Mouse (Mus musculus): ENCODE results near the gene Thbs3. TPM values are rescaled to one million over a fixed set of nuclear protein-coding genes. Genes with fewer than 3 reads are reported as not detected.
"Not testable (repeated sequence)": the region's sequence is repeated elsewhere in the genome, so short reads cannot be mapped to it uniquely, and the experiment has no call there.

Gene Thbs3
- total RNA-seq, 2 experiments from 2014 or later, result 2.8 to 5.8 TPM

DNA sequence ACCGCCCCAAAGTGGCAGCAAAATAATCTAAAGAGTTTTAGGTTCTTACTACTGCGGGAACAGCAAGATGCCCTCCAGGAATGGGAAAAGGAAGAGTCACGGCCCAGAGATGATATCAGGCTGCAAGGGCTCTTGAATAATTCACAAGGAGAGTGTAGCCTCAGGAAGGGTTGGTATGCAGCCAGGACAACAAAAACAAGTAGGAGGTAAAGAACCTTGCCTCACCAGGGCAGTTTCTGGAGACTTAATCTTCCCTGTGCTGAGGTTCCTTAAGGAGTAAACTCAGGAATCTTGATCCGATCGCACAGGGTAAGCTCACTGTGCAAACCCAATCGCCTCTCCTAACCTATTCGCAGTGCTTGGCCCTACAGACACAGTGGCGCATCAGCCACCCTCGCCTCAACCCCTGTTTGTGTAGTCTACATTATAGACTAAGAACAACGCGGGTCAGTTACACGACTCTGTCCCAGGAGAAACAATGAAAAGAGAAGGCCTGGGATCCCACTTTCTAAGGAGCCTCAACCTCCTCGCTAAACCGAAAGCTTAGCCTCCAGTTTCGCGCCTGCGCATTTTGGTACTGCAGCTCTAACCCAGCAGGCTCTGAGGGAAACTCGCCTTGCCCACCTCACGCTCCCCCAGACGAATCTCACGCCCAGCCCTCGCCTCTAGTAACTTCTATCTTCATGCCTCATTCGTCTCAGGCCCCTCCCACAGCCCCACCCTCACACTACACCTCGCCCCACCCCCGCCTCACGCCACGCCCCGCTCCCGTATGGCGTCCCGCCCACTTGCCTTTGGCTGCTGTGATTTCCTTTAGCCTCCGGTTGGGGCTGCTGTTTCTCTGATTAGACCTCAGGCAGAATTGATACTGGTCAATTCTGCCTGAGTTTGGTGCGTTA, 18.8 kb upstream of the Thbs3 start:
- peak; percentile 91 to 95 for DNase-seq

DNA sequence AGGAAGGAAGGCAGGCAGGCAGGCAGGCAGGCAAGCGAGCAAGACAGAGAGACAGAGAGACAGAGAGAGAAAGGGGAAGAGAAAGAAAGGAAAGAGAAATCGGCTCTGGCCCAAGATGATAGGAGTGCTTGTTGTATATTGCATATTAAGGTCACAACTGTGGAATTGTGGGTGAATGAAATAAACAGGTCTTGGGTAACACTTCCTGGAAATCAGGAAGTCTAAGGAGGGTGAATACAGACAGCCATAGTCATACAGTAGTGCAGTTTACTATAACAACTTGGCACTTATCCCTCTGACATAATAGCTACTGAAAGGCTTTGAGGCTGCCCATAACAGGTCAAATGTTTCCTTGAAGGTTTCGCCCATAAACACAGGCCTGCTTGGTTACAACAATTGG, 15.1 kb upstream of the Thbs3 start:
- DNase-seq, result no peak

DNA sequence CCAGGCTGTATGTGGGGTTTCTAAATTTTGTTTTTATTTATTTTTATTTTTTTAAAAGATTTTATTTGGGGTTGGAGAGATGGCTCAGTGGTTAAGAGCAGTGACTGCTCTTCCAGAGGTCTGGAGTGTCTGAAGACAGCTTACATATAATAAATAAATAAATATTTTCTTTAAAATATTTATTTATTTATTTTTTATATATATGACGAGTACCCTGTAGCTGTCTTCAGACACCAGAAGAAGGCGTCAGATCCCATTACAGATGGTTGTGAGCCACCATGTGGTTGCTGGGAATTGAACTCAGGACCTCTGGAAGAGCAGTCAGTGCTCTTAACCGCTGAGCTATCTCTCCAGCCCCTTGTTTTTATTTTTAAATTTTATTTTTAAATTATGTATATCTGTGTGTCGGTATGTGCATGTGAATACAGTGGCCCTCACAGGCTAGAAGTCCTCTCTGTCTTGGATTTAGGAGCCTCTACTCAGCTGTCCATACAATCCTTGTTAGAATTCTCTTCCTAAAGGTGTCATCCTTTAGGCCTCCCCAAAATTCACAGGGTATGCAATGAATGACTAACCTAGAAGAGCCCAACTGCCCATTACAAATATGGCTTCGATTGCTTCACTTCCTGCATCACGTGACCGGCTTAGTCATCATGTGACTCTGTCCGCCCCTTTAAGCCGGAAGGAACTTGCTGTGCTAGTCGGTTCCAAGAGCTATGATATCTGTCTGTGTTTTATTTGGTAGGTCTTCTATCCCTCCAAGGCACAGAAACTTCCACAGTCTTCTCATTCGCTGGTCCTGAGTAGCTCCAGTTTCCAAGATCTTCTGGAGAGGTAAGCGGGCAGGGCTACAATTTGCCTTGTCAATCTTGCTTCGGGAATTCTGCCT, 12.5 kb upstream of the Thbs3 start, which contains the start of gene Gba:
TSS of gene Gba (plus strand) at position 676 of the 889 bp plus-strand sequence.
- peak; percentile 89 to 95 for DNase-seq

DNA sequence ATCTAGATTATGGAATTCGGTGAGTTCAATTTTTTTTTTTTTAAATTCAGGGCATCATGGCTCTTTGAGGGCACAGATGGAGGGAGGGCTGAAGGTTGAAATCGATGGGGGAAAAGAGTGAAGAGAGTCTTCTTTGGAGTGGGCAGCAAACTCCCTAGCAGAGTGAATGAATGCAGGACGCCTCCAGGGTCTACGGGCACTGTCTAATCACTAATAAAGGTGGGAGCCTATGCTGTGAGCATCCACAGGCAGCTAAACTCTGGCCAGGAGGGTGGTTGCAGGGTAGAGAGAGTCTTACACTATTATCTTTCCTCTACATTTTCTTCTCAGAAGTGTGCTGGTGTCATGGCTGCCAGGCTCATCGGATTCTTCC, 11.9 kb upstream of the Thbs3 start:
- DNase-seq, result no peak

DNA sequence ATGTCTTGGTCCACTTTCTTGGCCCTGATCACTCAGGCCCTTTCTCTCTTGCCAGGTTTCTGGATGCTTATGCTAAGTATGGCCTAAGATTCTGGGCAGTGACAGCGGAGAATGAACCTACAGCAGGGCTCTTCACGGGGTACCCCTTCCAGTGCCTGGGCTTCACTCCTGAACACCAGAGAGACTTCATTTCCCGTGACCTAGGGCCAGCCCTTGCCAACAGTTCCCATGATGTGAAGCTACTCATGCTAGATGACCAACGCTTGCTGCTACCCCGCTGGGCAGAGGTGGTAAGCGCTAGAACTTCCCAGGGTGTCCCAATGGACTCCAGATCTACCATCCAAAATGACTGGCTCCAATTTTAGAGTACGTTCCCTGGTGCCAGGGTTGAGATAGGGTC, 8.9 kb upstream of the Thbs3 start:
- DNase-seq, result no peak

DNA sequence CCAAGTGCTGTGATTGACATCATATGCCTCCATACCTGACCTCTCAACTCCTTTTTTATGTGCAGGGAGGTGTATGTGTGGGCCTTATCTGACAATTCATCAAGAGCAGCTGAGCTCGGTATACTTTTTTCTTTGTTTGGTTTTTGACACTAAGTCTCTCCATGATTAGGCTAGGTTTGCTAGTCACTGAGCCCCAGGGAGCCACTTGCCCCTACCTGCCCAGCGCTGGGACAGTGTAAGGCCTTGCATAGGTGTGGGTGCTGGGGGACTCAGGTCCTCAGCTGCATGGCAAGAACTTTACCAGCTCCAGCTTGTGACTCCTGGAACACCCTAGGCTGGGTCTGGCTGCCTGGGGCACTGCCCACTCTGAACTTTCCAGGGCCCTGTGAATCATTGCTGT, 8.3 kb upstream of the Thbs3 start:
- DNase-seq, result no peak

DNA sequence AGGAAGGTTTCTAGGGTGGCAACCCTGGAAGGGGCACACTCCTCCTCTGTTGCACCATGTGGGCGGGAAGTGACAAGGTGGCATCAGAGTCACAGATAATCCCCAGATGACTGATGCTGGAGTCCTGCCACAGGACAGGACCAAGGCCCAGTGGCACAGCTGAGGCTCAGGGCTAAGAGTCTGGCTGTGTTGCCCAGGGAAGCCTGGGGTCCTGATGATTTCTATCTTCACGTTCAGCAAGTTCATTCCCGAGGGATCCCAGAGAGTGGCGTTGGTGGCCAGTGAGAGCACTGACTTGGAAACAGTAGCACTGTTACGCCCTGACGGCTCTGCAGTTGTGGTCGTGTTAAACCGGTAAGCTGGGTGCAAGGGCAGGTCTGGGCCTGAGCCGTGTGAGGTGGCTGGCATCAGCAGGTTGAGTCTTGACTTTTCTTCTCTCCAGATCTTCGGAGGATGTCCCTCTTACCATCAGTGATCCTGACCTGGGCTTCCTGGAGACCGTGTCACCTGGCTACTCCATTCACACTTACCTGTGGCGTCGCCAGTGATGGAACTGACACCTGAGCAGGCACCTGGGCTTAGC, 6.8 kb upstream of the Thbs3 start:
- DNase-seq, result no peak

DNA sequence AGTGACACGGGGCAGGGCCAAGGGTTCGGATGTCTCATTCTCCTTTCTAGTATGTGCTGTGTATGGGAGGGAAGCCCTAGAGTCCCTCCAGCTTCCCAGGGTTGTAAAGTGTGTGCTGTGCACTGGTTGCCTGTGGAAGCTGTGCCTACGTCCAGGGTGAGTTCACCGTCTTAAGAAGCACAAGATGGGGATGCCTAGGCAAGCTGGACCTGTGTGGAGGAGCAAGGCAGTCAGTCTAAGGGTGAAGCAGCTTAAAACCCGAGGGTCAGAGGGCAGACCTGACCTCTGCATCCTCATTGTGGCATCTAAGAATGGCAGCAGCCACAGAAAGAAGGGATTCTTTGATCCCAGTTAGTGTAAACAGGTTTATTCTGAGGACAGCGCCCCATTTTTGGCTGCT, 6.2 kb upstream of the Thbs3 start:
- DNase-seq, result no peak

DNA sequence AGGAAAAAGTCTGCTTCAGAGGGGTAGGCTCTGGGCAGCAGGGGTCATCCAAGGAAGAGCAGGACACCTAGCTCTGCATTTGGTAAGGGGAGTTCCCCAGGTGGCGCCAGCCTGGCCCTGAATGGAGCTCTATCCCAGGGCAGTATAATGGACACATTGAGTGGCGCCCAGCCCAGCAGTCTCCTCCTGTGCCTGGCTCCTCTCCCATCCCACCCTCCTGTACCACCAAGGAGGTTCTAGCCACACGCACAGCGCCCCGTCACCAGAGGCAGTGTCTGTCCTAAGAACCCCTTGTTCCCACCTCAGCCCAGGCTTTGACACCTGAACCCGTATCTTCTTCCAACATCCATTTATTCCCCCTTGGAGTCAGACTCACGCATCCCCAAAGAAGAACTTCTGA, 5.2 kb upstream of the Thbs3 start:
- no peak for DNase-seq

DNA sequence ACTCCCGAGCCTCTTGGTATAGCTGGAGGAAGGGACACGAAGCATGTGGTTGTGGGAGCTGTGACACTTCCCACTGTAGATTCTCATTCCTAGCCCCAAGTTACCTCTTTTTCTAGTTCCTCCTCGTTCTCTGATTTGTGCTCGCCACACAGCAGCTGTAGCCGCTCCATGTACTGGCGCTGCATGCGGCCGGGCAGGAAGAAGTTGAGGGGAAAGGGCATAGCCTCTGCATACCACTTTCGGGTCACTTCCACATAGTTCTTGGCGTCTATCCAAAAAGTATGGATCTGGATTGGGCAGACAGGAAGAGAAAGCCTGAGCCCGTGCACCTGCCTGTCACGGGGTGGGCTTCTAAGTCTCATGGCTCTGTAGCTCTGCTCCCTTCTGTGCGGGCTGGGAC, 4.8 kb upstream of the Thbs3 start:
- DNase-seq, result no peak

DNA sequence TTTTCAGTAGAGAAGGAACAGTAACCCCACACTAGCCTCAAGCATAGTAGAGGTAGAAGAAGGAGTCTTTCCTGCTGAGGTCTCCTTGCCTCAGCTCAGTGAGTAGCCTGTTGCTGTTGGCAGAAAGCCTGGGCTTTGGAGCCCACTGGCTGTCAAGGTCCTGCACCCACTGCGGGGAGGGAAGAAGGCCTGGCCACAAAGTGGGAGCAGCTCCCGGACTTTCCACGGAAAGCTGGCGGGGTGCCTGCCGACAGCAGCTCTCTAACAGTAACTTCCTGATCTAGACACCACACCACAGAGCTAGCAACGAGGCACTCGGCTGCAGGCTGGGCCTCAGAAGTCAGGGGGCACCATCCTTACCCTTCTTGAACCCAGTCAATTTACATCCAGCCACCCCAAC, 4.2 kb upstream of the Thbs3 start:
- DNase-seq, result peak in 1 of 2 experiments; percentile 50

DNA sequence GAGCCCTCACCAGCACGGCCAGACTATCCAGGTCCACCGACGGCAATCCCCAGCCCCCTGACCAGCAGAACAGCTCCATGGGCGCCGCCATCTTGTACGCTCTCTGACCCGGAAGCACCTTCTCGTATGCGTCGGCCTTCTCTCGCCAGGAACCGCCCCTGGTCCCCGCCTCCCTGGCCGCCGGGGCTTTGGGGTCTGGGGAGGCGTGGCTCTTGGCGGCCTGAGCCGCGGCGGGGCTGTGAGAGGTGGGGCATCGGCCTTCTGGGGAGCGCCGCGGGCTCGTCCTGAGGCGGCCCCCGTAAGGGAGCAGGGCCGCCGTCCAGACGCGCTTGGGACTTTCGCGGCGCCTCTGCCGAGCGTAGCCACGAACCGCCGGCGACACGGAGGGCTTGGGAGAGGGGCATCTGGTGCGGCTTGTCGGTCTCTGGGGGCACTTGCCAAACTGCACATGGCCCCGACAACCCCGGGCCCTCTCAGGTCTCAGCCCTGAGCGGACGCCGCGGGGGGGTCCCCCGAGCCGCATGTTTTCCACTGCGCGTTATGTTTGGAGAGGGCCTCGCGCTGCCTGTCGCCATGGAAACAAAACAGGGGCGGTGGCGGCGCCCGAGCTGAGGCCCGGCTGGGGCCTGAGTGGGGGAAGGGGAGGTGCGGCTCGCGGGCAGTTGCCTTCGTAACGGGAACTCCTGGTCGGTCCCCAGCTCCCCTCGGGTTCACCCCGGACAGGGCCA, 1.0 kb upstream of the Thbs3 start:
- peak; percentile 96 to 97 for DNase-seq

DNA sequence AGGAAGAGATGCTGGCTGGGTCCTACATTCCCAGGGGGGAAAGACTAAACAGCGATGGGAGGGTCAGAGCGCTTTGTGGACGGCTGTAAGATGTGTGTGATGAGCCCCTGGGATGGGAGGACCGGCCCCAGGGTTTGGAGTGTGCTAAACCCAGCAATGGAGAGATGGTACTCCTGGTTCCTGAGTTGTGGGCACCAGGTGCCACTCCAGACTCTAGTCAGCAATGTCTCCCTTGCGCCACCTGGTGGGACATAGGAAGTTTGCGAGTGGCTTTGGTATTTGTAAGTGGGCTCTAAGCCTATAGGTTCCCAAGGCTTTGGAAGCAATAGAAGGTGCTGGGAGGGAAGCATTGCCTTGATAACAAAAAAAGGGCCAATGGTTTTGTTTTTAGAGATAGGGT, 873 bp downstream of the Thbs3 start:
- DNase-seq, result peak; percentile 80 to 91

DNA sequence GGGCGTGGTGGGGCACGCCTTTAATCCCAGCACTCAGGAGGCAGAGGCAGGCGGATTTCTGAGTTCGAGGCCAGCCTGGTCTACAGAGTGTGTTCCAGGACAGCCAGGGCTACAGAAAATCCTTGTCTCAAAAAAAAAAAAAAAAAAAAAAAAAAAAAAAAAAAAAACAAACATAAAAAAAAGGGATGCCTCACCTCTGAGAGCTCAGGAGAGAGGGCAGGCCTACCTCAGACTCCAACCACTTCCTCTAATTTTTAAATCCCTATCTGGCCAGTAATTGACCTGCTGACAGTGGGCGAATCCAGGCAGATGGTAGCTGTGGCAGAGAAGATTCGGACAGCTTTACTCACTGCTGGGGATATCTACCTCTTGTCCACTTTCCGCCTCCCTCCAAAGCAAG, 1.4 kb downstream of the Thbs3 start:
- not testable (repeated sequence) for DNase-seq

DNA sequence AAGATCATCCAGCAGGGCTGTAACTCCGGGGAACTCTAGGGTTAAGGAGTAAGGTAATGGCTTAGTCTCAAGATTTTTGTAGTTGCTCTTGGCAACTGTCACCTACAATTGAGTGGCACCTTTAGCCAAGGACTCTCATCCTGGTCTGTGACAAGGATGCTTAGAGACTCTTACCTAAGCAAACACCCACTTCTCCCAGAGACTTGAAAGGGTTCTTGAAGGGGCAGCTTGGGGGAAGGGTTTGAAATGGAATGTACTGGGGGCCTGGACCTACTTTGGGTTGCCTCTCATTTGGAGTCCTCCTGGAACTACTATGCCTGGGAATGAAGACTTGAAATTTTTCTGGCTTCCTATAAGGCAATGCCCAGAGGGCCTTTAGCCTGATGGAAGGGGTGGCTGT, 3.3 kb downstream of the Thbs3 start:
- DNase-seq, result no peak

DNA sequence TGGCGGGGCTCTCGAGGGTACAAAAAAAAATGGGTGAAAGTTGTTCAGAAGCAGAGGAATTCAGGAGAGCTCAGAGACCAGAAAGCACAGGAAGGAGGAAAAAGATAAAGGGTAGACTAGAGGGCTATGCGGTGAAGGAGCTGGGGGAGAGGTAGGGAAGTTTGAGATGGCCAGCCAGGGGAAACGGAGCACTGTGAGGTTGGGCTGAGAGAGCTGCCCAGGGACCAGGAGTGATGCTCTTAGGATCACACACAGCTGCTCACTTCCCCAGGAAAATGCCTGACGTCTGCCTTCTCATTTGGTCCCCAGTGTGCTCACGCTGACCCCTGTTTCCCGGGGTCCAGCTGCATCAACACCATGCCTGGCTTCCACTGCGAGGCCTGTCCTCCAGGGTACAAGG, 4.6 kb downstream of the Thbs3 start:
- no peak for DNase-seq

DNA sequence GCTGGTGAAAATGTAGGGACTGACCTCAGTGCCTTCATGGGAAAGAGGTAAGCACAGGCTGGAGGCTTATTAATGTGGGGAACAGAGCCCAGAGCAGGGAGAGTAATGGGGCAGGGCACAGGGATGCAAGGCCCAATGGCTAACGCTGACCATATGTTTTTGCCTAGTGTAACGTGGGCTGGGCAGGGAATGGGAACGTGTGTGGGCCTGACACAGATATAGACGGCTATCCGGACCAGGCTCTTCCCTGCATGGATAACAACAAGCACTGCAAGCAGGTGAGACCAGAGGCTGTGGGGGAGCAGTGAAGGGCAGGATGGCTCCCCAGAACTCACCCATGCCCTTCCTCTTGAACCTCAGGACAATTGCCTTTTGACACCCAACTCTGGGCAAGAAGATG, 6.2 kb downstream of the Thbs3 start:
- DNase-seq, result no peak

DNA sequence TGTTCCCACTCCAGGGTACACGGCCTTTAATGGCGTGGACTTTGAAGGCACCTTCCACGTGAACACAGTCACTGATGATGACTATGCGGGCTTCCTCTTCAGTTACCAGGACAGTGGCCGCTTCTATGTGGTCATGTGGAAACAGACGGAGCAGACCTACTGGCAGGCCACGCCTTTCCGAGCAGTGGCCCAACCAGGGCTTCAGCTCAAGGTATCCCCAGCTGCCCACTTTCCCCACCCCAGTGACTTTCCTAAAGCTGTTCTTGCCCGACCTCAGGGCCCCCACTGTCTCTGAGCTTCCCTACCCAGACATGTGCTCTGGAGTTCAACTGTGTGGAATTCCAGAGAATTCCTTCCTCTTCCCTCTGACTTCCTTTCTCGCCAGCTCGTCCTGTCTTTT, 9.8 kb downstream of the Thbs3 start:
- DNase-seq, result no peak

DNA sequence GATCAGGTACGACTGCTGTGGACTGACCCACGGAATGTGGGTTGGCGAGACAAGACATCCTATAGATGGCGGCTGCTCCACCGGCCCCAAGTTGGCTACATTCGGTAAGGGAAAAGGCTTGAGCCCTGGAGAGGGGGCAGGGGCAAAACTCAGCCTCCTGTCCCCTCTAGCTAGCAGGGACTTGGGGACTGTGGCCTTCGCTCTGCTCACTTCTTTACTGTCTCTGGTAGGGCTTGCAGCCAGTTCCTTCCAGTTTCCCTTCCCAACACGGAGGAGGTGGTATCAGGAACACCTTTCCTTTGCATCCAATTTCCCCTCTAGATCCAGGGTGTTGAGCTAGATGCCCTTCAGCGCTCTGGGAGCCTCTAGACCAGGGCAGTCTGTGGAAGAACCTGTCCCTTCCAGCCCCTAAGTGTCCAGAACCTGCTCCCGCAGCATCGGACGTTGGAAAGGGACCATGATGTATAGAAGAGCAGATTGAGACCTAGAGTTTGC, 10.4 kb downstream of the Thbs3 start:
- DNase-seq, result no peak

DNA sequence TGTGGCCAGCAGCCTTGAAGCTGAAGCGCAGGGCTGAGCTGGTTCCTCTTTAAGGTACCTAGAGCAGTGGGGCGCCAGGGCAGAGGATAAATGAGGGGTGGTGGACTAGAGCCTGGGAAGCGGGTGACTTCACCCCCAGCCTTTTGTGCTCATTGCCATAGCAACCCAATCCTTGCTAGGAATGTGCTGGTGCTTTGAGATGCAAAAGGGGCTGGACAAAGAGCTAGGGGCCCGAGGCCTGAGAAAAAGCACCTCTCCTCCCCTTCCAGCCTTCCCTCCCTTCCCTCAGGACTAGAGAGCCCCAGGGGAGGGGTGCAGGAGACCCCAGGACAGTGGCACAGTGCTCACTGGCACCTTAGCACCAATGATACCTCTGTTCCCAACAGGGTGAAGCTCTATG, 10.9 kb downstream of the Thbs3 start:
- no peak for DNase-seq

DNA sequence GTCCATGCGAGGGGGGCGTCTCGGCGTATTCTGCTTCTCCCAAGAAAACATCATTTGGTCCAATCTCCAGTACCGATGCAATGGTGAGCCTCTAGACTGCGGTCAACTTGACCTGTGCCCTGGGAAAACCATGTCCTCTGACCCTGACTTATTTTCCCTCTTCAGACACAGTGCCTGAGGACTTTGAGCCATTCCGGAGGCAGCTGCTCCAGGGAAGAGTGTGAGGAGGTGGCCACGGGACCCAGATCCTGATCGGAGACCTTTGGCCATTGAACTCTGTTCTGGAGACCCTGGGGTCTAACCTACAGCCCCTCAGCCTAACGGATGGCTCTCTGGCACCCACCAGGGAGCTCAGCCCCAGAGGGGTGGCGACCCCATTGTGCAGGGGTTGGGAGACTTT, 11.4 kb downstream of the Thbs3 start:
- DNase-seq, result no peak

DNA sequence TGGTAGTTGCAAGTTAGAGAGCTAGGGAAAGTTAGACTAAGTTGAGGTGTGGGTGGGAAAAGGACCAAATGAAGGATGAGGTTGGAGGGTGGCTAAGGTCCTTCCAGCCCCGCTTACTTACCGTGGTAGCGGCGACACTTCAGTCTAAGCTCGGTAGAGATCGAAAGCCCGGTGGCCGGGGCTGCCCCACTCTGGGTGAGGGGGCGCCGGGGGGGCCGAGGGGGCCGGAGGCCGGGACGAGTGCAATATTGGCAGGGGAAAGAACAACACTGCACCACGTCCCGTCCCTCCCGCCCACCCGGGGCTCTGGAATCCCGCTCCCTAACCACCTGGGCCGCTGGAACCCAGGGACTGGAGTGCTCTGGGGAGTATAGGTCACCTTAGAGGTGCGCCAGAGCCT, 11.9 kb downstream of the Thbs3 start, which contains the start of gene Mtx1:
TSS of gene Mtx1 (minus strand) at position 189 of the 400 bp plus-strand sequence.
- DNase-seq, result no peak
